Comparison of ENCODE assay signal across 9 mouse cellular contexts in genomic region chr2:129243786-129244185, GRCm38 (mm10). TPM values are rescaled to one million over a fixed set of nuclear protein-coding genes. Genes with fewer than 3 reads are reported as not detected.
DNase-seq lines count a peak whose midpoint lies in the region; ATAC-seq and TF ChIP-seq lines count a peak whose summit lies in the region.
"Had no signal": no experiment of that assay in that cellular context is flagged by ENCODE, and none has a peak within 500 bp of the region (broad histone marks: within the 10 kb centered on the region; RNA-seq: fewer than 3 reads in every experiment).

No protein-coding gene starts in this region.

- H3K9me3 ChIP-seq in hindbrain, postnatal 0 days (ENCODE audit: low read length), result no peaks in the 10 kb centered on the region
- no peaks in the 10 kb centered on the region for H3K9me3 ChIP-seq in hindbrain, embryonic 11.5 days (ENCODE audit: control insufficient read depth, low read length)
- no peaks in the 10 kb centered on the region for H3K9me3 ChIP-seq in liver, embryonic 15.5 days (replicated peaks)
- no peaks in the 10 kb centered on the region for H3K9me3 ChIP-seq in embryonic facial prominence, embryonic 10.5 days

- TF ChIP-seq CTCF in hindbrain, postnatal 0 days (IDR thresholded peaks at IDR 0.05; ENCODE audit: low read depth), result no peak

- no peaks in the 10 kb centered on the region for H3K36me3 ChIP-seq in hindbrain, postnatal 0 days (ENCODE audit: insufficient read depth, low read length)
- no peaks in the 10 kb centered on the region for H3K36me3 ChIP-seq in hindbrain, embryonic 11.5 days (ENCODE audit: control insufficient read depth, insufficient read depth, low read length)
- no peaks in the 10 kb centered on the region for H3K36me3 ChIP-seq in liver, embryonic 15.5 days (replicated peaks)
- H3K36me3 ChIP-seq in embryonic facial prominence, embryonic 10.5 days (replicated peaks), result no peaks in the 10 kb centered on the region

- peak; percentile 46; the same call in 1 of the 2 replicates for ATAC-seq in hindbrain, postnatal 0 days
- no peak for ATAC-seq in hindbrain, embryonic 11.5 days (ENCODE audit: low FRiP score)
- ATAC-seq in liver, embryonic 15.5 days (ENCODE audit: insufficient read depth), result no peak
- ATAC-seq in erythroid progenitor cell, adult 5-6 weeks (replicated peaks; ENCODE audit: low FRiP score, poor library complexity, severe bottlenecking), result no peak
- ATAC-seq: Patski had no signal

- H3K4me2 ChIP-seq in hindbrain, postnatal 0 days (ENCODE audit: low read depth, low read length), result no peak overlapping the region
- no peak overlapping the region for H3K4me2 ChIP-seq in hindbrain, embryonic 11.5 days (replicated peaks; ENCODE audit: low read depth, low read length)
- no peak overlapping the region for H3K4me2 ChIP-seq in liver, embryonic 15.5 days

- H3K4me1 ChIP-seq in hindbrain, postnatal 0 days (ENCODE audit: insufficient read depth, low read length), result no peaks in the 10 kb centered on the region
- H3K4me1 ChIP-seq in hindbrain, embryonic 11.5 days (replicated peaks; ENCODE audit: control insufficient read depth, insufficient read depth, low read length), result no peaks in the 10 kb centered on the region
- H3K4me1 ChIP-seq in liver, embryonic 15.5 days (replicated peaks), result peaks cover 66% of the 10 kb centered on the region
- peaks cover 24% of the 10 kb centered on the region for H3K4me1 ChIP-seq in embryonic facial prominence, embryonic 10.5 days

- H3K27me3 ChIP-seq in hindbrain, postnatal 0 days (ENCODE audit: insufficient read depth, low read length), result no peaks in the 10 kb centered on the region
- H3K27me3 ChIP-seq in hindbrain, embryonic 11.5 days (ENCODE audit: control insufficient read depth, insufficient read depth, low read length), result no peaks in the 10 kb centered on the region
- no peaks in the 10 kb centered on the region for H3K27me3 ChIP-seq in liver, embryonic 15.5 days
- H3K27me3 ChIP-seq in embryonic facial prominence, embryonic 10.5 days (replicated peaks; ENCODE audit: low read depth, poor library complexity, severe bottlenecking), result no peaks in the 10 kb centered on the region
- H3K27me3 ChIP-seq: Patski had no signal

- H3K4me3 ChIP-seq in hindbrain, postnatal 0 days (ENCODE audit: low read length), result no peak overlapping the region
- no peak overlapping the region for H3K4me3 ChIP-seq in hindbrain, embryonic 11.5 days (ENCODE audit: low read depth, low read length)
- H3K4me3 ChIP-seq in liver, embryonic 15.5 days (replicated peaks), result no peak overlapping the region
- H3K4me3 ChIP-seq in embryonic facial prominence, embryonic 10.5 days, result no peak overlapping the region

- no peak overlapping the region for H3K9ac ChIP-seq in hindbrain, postnatal 0 days (replicated peaks; ENCODE audit: low read length)
- H3K9ac ChIP-seq in hindbrain, embryonic 11.5 days (ENCODE audit: low read depth, low read length), result no peak overlapping the region
- peak overlapping the region; percentile 18; the same call in 1 of the 2 replicates for H3K9ac ChIP-seq in liver, embryonic 15.5 days

- 38% methylated on average over 9 of the region's 9 CpGs for WGBS in hindbrain, postnatal 0 days
- WGBS in hindbrain, embryonic 11.5 days, result 56% methylated on average over 9 of the region's 9 CpGs
- 36% methylated on average over 9 of the region's 9 CpGs for WGBS in liver, embryonic 15.5 days (ENCODE audit: insufficient replicate concordance)
- 51% methylated on average over 9 of the region's 9 CpGs for WGBS in embryonic facial prominence, embryonic 10.5 days

- DNase-seq in hindbrain, postnatal 0 days (ENCODE audit: low spot score), result no peak
- DNase-seq in hindbrain, embryonic 11.5 days (ENCODE audit: low spot score), result no peak
- peak; percentile 65 for DNase-seq in Muller cell, postnatal 12 days (ENCODE audit: inconsistent ontology term)
- DNase-seq in heart, postnatal 4 days, result peak; percentile 33
- no peak for DNase-seq in embryonic facial prominence, embryonic 10.5 days (ENCODE audit: low spot score)
- no peak for DNase-seq in urinary bladder, adult 2 months (ENCODE audit: low spot score)

- H3K27ac ChIP-seq in hindbrain, postnatal 0 days, result peak overlapping the region; percentile 32; the same call in 1 of the 2 replicates
- H3K27ac ChIP-seq in hindbrain, embryonic 11.5 days (ENCODE audit: low read depth, low read length), result no peak overlapping the region
- peak overlapping the region; percentile 88 for H3K27ac ChIP-seq in liver, embryonic 15.5 days (replicated peaks)
- H3K27ac ChIP-seq in embryonic facial prominence, embryonic 10.5 days (replicated peaks), result no peak overlapping the region

RNA-seq across cellular contexts. Expression of gene Slc20a1, which starts 45.2 kb away (rescaled TPM):
- 63.0 and 63.5 TPM in 2 replicates for total RNA-seq in hindbrain, postnatal 0 days (2014; rRNA removed)
- polyA plus RNA-seq in hindbrain, postnatal 0 days (2015; fragmentation: Nextera tagmentation; extraction: Ambion mirVana), result 40.6 and 41.6 TPM in 2 replicates
- polyA plus RNA-seq in hindbrain, embryonic 11.5 days (2014; fragmentation: Nextera tagmentation; extraction: Ambion mirVana), result 50.3 and 59.9 TPM in 2 replicates
- total RNA-seq in heart, postnatal 4 days (2021), result 10 to 100 TPM; 31.3 to 34.4 TPM
- polyA plus RNA-seq in liver, embryonic 15.5 days (2015; fragmentation: Nextera tagmentation; extraction: Ambion mirVana), result 42.8 and 48.3 TPM in 2 replicates
- 242 and 248 TPM in 2 replicates for total RNA-seq in erythroid progenitor cell, adult 5-6 weeks (2015; ENCODE audit: low replicate concordance)
- 739 and 881 TPM in 2 replicates for total RNA-seq in erythroid progenitor cell, adult 5-6 weeks (2017; ENCODE audit: low replicate concordance)
- polyA plus RNA-seq in embryonic facial prominence, embryonic 10.5 days (2016; fragmentation: Nextera tagmentation; extraction: Ambion mirVana), result 50.4 and 52.8 TPM in 2 replicates
- 26.0 and 34.4 TPM in 2 replicates for polyA plus RNA-seq in urinary bladder, adult 2 months (2012; rRNA removed)

RNA-seq across cellular contexts. Expression of gene Ckap2l, which starts 53.2 kb away (rescaled TPM):
- 9.2 and 9.7 TPM in 2 replicates for total RNA-seq in hindbrain, postnatal 0 days (2014; rRNA removed)
- 8.9 and 12.0 TPM in 2 replicates for polyA plus RNA-seq in hindbrain, postnatal 0 days (2015; fragmentation: Nextera tagmentation; extraction: Ambion mirVana)
- 65.9 and 77.5 TPM in 2 replicates for polyA plus RNA-seq in hindbrain, embryonic 11.5 days (2014; fragmentation: Nextera tagmentation; extraction: Ambion mirVana)
- total RNA-seq in heart, postnatal 4 days (2021), result 10 to 100 TPM; 37.8 to 45.4 TPM
- polyA plus RNA-seq in liver, embryonic 15.5 days (2015; fragmentation: Nextera tagmentation; extraction: Ambion mirVana), result 25.9 and 26.7 TPM in 2 replicates
- 286 and 290 TPM in 2 replicates for total RNA-seq in erythroid progenitor cell, adult 5-6 weeks (2015; ENCODE audit: low replicate concordance)
- 162 and 200 TPM in 2 replicates for total RNA-seq in erythroid progenitor cell, adult 5-6 weeks (2017; ENCODE audit: low replicate concordance)
- 63.1 and 65.4 TPM in 2 replicates for polyA plus RNA-seq in embryonic facial prominence, embryonic 10.5 days (2016; fragmentation: Nextera tagmentation; extraction: Ambion mirVana)
- polyA plus RNA-seq in urinary bladder, adult 2 months (2012; rRNA removed), result 0.52 and 1.4 TPM in 2 replicates

Comparison
In these comparisons a context has a peak if more than half of its experiments do, and no peak if none do; other contexts are left out.
1. H3K27ac ChIP-seq: peak in hindbrain, postnatal 0 days (single experiment) and liver, embryonic 15.5 days (single experiment); none in hindbrain, embryonic 11.5 days (single experiment) and embryonic facial prominence, embryonic 10.5 days (single experiment).
2. DNase-seq: peak in Muller cell, postnatal 12 days (single experiment) and heart, postnatal 4 days (single experiment); none in hindbrain, postnatal 0 days (single experiment), hindbrain, embryonic 11.5 days (single experiment), embryonic facial prominence, embryonic 10.5 days (single experiment) and urinary bladder, adult 2 months (single experiment).